Mouse (Mus musculus): ENCODE data around the gene Serpinb9b.

Serpinb9b gene

DNA sequence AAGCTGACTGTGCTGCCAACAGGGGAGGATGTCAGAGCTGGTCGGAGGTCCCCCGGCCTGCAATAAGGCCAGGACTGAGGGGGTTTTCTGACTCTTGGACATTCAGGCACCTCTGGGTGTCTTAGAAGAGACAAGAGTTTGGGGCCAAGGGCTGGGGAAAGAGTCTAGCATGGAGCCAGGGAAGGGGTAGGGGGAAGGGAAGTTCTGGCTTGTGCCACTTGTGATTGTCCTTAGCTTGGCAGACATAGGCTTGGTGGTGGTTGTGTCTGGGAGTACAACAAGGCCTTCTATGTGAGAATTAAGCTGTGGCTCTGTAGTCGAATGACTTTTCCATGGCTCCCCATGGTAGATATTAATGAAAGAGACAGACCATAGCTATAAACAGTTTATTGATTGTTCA lies 16.3 kb downstream of the Serpinb9b start:
- no peak for DNase-seq (ENCODE audit: low spot score)

DNA sequence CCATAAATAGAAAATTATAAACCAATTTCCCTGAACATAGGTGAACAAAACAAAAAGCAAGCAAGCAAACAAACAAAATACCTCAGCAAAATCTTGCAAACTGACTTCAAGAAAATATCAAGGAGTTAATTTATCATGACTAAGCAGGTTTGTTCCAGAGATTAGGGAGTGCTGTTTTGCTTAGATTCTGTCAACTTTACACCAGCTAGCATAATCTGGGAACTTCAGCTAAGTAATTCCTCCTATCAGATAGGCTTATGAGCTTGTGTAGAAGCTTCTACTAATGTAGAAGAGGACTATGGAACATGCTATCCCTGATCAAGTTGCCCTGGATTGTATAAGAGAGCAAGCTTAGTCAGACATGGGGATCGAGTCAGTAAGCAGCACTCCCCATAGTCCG lies 20.0 kb downstream of the Serpinb9b start:
- no peak for DNase-seq (ENCODE audit: low spot score)

DNA sequence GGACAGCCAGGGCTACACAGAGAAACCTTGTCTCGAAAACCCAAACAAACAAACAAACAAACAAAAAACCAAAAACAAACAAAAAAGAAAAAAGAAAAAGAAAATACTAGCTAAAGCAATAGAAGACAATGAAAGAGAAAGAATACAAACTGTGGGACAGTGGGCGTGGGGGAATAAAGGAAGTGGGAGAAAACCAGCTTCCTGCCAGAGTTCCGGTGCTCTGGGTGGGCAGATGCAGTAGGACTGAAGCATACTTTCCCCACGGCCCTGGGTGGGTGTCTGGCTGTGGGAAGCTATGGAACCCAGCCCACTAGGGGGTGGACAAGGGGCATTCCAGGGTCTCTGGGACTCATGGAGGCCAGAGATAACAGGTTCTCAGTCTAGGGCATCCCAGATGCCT lies 21.0 kb downstream of the Serpinb9b start:
- DNase-seq (ENCODE audit: low spot score), result no peak

DNA sequence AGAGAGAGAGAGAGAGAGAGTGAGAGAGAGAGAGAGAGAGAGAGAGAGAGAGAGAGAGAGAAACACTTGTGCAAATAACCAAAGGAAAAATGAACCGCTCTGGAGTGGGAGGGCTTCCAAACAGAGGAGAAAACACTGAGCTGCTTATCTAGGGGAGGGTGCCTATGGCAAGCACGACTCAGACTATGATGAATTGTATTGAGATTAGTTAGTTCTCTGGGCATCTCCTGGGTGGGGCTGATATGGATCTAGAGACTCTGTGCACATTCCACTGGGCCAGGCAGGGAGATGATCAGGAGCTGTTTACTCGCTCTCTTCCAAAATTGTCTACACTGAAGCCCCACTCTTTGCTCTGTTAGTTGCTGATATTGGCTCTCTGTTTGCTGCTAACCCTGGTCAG lies 24.5 kb downstream of the Serpinb9b start:
- DNase-seq (ENCODE audit: low spot score), result no peak

DNA sequence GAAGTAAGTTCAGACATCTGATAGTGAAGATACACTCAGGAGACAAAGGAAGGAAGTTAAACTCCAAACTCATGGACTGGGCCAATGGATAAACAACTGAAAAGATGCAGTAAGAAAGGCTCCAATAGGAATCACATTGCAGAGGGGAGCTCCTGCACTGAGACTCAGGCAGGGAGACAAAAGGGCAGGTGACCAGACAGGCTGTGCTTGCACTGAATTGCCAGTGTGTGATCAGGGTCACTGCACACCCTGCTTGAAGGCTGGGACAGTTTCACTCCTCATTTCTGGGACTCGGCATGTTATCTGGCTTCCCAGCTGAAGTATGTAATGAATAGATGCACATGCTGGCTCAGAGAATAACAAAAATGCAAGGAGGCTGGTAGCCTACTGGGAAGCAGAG lies 35.8 kb downstream of the Serpinb9b start:
- peak; percentile 19 for DNase-seq (ENCODE audit: low spot score)

DNA sequence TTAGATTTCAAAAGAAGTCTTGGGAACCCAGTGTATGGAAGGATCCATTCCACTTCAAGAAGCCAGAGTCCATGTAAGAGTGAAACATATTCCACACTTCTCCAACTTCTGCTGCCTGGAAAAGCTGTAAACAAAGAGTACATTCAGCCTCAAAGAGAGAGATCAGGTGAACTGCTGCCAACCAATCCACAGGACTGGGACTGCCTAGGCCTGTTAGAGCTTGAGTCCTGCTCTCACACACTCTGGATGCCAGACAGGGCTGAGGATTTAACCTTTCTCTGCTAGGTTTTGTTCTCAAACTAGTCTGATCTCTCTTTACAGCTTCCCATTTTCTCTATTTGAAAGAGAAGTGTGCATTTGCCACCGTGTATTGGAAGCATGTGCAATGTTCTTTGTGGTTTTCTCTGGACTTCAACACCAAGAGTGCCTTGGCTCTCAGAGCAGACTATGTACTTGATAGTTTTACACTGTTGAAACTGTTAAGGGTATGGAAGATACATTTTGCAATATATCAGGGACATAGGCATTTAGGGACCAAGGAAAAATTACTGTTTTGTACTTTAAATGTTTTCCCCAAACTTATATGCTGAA lies 40.3 kb downstream of the Serpinb9b start:
- DNase-seq (ENCODE audit: low spot score), result no peak

DNA sequence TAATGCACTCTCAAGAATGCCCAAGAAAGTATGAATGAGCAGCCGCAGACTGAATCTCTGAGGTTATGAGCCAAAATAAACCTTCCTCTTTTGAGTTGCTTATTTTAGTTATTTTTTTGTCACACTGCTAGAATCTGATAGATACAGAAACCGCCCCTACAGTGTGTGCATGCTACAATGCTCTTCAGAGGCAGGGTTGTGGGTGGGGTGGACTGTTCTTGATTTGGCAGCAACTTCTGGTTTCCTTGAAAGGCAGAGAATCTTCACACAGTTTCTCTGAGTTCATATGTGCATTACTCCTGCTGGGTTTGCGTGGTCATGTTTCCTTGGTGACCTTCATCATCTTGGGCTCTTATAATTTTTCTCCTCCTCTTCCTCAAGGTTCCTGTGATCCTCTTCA lies 40.9 kb downstream of the Serpinb9b start:
- DNase-seq (ENCODE audit: low spot score), result no peak

DNA sequence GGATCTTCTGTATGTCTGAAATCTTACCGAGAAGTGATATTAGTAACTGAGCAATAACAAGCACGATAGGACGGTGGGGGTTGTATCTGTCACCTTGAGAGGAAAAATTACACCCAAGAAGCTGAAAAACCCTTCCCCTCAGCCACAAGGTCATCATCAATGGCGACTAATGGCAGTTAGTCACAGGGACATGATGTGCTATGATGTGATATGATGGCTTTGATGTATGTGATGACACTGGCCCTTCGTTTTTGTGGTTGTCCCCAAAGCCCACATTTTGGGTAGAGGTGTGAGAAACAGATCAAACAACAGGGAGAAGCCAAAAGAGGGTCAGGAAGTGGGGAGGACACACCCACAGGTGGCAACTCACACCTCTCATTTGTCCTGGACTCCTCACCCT lies 44.6 kb downstream of the Serpinb9b start:
- no peak for DNase-seq (ENCODE audit: low spot score)

DNA sequence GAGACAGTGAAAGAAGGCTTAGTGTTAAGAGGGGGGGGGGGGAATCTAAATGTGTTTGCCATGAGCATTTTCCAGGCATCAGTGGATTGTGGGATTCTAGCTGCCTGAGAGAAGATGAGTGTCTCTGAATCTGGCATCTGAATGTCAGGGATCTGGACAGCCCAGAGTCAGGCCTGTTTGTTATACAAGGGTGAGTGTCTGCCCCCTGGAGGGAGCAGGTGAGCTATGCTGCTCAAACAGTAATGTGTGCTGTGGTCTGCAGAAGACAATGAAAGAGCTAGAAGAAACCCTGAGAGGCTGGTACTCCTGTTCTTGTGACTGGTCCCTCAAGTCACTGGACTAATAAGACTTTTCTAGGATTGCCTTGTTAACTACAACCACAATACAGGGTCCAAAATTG lies 46.8 kb downstream of the Serpinb9b start:
- peak; percentile 47 for DNase-seq (ENCODE audit: low spot score)

DNA sequence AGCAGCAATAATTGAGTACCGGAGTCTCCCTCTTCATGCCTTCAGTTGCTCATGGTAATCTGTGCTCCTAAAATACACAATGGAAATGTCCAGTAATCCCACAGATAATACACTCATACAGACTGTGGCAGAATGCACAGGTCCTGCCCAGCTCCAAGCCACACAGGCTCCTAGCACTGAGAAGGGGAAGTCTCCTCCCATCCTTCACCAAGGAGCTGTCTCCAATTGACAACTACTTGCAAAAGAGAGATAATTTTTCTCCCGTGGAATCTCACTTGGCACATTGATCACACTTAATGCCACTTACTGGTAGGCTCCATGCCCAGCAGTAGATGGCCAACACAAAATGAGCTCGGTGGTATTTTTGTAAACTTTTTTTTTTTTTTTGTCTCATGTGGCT lies 49.0 kb downstream of the Serpinb9b start:
- DNase-seq (ENCODE audit: low spot score), result no peak

DNA sequence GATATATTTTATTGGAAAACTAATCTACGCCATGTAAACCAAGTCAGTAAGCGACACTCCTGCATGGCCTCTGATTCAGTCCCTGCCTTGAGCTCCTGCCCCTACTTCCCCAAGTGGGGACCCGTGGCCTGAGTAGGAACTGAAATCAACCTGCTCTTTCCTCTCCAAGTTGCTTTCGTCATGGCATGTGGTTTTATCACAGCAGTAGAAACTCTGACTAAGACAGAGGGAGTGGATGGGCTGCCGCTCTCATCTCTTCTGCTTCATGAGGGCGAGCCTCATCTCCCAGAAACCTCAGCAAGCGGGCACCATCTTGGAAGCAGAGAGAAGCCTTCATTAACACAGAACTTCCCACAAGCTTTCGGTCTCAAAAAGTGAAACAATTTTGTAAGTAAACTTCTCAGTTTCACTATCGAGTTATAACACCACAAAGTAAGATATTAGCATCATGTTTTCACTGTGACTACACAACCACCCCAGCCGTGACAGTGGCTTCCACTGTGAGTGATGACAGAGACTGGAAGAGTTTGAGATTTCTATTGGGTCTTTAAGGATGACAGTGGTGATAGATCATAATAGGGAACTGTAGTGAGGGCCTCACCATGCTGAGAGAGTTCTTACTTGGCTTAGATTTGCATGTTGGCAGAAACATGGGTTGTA lies 49.9 kb downstream of the Serpinb9b start:
- DNase-seq (ENCODE audit: low spot score), result no peak

DNA sequence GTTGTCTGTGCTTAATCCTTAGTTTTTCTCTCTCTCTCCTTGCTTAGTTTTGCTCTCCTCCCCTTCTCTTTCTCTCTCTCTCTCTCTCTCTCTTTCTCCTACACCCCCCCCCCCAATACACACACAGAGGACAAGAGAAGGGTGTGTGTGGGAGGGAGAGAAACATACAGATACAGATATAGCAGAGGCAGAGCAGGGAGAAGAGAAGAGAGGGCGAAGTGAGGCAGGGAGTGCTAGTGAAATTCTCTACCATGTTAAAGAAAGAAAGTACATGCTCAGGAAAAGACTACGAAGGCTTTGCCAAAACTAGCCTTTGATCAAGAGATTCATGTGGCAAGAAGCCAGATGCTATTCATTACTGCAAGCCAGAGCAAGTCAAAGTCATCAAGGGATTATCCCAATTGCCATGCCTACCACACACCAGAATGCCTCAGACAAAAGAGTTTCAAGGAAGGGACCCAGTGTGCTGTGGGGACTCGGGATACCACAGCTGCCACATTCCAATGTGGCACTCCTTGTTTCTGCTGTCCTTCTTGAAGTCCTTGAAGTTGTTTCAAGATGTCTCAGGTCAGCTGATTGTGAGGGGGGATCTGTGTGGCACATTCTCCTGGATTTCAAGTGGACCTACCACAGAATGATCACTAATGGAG lies 51.0 kb downstream of the Serpinb9b start, which contains the start of gene Serpinb1b:
TSS of gene Serpinb1b (plus strand) at position 520 of the 650 bp plus-strand sequence.
- DNase-seq (ENCODE audit: low spot score), result no peak

DNA sequence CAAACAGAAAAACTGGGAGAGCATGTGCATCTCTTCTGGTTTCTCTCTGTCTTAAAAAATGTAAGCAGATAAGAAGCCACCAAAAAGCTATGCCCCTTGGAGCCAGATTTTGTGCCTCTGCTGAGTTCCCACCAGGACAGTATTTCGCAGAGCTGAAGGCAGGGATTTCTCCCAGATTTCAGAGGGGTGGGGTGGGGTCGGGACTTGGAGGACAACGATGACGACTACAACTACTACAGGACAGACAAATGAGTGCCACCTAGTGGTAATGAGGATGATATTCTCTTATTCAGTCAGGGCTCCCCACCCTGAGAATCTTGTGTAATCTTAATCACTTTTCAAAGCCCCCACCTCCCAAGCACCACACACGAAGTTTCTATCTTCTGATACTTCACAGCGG lies 52.2 kb downstream of the Serpinb9b start:
- no peak for DNase-seq (ENCODE audit: low spot score)

DNA sequence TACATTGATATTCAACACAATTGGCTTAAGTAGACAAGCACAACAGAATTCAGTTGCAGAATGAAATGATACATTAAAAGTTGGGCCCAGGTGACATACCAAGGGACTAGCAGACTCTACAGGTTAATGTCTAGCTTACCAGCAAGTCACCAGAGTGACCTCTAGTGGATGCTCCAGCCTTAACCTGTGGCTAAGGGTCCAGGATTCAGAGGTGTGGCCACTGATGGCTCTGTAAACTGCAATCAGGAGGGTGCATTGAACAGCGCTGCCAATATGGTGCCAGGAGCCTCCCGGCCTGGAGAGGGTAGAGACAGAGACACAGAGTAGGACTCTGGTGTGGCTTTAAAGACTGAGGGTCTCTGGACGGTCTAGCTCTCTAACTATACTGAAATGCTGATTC lies 53.1 kb downstream of the Serpinb9b start:
- peak; percentile 15 for DNase-seq (ENCODE audit: low spot score)

DNA sequence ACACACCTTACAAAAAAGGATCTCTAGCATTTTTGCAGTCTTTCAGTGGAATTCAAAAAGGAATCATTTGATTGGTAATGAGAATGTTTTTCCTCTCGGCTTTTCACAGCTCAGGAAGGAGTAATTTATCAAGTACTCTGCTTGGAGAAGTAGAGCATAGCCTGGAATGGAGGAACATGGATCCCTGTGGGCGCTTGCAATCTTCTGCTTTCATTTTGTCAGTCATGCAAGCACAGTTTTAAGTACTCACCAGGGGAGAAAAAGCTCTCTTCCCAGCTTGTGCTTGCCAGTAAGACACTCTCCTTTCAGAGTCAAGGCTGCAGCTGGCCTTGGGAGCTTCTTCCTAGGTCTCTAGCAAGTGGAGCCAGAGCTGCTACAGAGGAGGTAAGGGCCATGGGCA lies 56.6 kb downstream of the Serpinb9b start:
- DNase-seq (ENCODE audit: low spot score), result no peak

DNA sequence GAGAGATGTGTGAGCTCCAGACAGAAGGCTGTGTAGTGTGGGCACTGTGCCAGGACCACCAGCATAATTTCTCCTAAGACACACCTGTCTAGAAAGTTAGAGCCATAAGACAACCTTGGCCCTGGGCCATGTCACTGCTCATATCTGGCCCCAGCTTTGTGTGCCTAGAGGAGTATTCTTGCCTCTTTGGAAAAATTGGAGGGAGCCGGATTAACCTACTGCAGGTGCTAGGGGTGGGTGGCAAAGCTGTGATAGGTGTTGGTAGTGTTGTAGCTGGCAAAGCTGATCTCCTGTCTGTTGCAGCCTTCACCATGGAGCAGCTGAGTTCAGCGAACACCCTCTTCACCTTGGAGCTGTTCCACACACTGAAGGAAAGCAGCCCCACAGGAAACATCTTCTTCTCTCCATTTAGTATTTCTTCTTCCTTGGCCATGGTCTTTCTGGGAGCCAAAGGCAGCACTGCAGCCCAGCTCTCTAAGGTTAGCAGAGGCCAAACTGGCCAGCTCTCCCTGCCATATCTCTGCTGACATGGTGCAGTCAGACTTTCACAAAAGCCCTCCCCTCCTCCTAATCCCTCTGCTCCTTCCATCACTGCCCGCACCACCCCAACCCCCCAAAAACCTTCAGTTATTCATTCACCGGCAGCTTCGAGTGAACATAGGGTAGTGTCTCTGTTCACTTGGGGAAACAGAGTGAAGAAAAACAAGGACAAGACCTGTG lies 57.9 kb downstream of the Serpinb9b start:
- no peak for DNase-seq (ENCODE audit: low spot score)

DNA sequence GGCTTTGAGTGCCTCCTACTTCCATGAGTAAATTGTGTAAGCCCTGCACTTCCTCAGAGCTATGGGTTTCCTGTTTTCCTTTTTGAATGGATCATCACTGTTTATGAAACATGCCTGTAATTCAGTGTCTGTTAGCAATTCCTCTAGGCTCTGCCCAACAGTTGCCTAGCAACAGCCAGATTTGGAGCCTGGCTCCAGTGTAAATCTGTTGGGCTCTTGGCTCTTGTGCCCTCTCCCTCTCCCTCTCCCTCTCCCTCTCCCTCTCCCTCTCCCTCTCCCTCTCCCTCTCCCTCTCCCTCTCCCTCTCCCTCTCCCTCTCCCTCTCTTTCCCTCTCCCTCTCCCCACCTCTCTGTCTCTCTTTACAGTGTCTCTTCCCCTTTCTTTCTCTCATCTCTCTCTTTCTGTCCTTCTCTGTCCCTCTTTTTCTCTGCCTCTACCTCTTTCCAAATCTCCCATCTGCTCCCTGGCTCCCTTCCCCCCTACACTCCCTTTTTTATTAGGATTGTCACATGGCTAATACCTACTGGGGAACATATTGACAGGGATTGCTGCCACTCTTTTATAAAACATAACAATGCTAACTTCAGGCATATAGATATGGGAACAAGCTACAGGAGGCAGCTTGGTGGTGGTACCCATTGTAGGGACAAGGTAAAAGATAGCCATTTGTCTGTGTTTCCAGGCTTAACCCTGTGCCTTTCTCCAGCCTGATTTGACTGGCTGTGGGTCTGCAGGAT lies 58.6 kb downstream of the Serpinb9b start:
- DNase-seq (ENCODE audit: low spot score), result peak; percentile 21

DNA sequence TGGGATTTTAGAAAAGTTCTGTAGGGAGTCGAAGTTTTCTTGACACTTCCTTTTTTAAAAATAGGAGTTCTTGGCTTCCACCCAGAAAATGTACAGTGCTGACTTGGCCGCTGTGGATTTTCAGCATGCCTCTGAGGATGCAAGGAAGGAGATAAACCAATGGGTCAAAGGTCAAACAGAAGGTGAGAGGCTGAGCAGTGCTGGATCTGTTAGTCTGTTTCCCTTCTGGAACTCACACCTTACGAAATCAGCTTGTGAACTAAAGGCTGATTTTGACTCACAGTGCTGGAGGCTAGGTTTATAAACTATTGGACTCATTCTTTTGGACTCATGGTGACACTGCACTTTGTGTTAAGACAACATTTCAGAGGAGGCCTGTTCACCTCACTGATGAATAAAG lies 62.4 kb downstream of the Serpinb9b start:
- no peak for DNase-seq (ENCODE audit: low spot score)

DNA sequence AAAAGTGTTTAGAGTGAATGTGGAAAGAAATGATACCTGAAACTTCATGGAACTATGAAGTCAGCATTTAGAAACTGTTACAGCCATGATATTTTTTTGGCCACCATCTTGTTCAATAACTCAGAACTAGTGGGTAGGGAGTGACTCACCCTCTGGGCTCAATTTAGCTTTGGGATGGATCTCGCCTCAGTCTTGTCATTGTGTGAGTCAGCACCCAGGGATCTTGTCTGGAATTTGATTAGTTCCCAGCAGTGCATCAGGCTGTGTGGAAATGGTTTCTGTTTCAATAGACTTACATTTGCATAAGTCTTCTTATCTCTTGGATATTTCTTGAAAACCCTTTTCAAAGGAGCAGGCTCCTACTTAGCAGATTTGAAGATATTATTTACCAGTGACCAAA lies 63.3 kb downstream of the Serpinb9b start:
- DNase-seq (ENCODE audit: low spot score), result no peak

DNA sequence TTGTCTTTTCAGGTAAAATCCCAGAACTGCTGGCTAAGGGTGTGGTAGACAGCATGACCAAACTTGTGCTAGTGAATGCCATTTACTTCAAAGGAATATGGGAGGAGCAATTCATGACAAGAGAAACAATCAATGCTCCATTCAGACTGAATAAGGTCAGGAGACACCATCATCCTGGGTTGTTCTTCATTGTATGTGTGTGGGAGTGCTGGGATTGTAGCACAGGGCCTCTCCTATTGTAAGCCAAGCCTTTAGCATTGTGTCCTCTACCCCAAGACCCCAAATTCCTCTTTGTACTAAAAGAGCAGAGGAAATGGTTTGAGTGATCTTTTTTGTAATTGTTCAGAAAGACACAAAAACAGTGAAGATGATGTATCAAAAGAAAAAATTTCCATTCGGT lies 64.1 kb downstream of the Serpinb9b start:
- DNase-seq (ENCODE audit: low spot score), result no peak
